Mouse (Mus musculus) E14TG2a.4 (cell line): ENCODE measurements at regions not wholly inside any gene's neighbourhood (a gene's known extent, or its start where the extent isn't known, plus 50 kb on each side); places are given as distances from the start of the nearest gene placed in this dataset.

Experiments used
- CTCF ChIP-seq: conservative IDR thresholded peaks from 2 replicates; pipeline ENCODE4 v1.5.1; 2014; ENCODE audit warnings: low read length
- NANOG ChIP-seq: IDR thresholded peaks from 2 replicates; pipeline ENCODE4 v1.6.1; 2014; ENCODE audit warnings: borderline replicate concordance, low read length, mixed read lengths

- TF ChIP-seq CTCF: no peak
- no peak for TF ChIP-seq NANOG
Observed at GRCm38 (mm10) chr2:173993431-173993955, 82.6 kb upstream of the Stx16 start.
